Mouse (Mus musculus) embryonic facial prominence, embryonic 13.5 days (tissue): ENCODE data around the gene Tbl1x. TPM values are rescaled to one million over a fixed set of nuclear protein-coding genes. Genes with fewer than 3 reads are reported as not detected.

Experiments used
- ATAC-seq: fragments of 200-750 bp; cut with Nextera tagmentation; 2 replicates; pipeline ENCODE4 v1.8.0; 2017; ENCODE audit warnings: low read depth; ENCODE audit not compliant: insufficient number of reproducible peaks, insufficient read depth, low FRiP score, low TSS enrichment
- H3K27ac ChIP-seq: fragments of 300-500 bp; sonication (generic); 2 replicates; pipeline ENCODE4 v1.5.1; 2015; ENCODE audit warnings: moderate library complexity, mild to moderate bottlenecking, inconsistent platforms
- H3K27me3 ChIP-seq: fragments of 300-500 bp; sonication (generic); 2 replicates; pipeline ENCODE4 v1.6.1; 2015; ENCODE audit warnings: mild to moderate bottlenecking, inconsistent platforms
- H3K36me3 ChIP-seq: fragments of 300-500 bp; sonication (generic); 2 replicates; pipeline ENCODE4 v1.6.1; 2015; ENCODE audit warnings: mild to moderate bottlenecking, inconsistent platforms
- H3K4me1 ChIP-seq: fragments of 300-500 bp; sonication (generic); 2 replicates; pipeline ENCODE4 v1.6.1; 2015; ENCODE audit warnings: inconsistent platforms
- H3K4me2 ChIP-seq: fragments of 300-500 bp; sonication (generic); 2 replicates; pipeline ENCODE4 v1.6.1; 2015; ENCODE audit warnings: moderate library complexity, mild to moderate bottlenecking, inconsistent platforms
- H3K4me3 ChIP-seq: fragments of 300-500 bp; sonication (generic); 2 replicates; pipeline ENCODE4 v1.5.1; 2015; ENCODE audit warnings: mild to moderate bottlenecking, inconsistent platforms
- H3K9ac ChIP-seq: fragments of 300-500 bp; sonication (generic); 2 replicates; pipeline ENCODE4 v1.6.1; 2015; ENCODE audit warnings: mild to moderate bottlenecking, inconsistent platforms
- H3K9me3 ChIP-seq: fragments of 300-500 bp; sonication (generic); 2 replicates; pipeline ENCODE4 v1.6.1; 2016; ENCODE audit warnings: inconsistent platforms
- WGBS: fragments of 180-500 bp; shearing (Covaris S2); methylation state at CpG from one replicate; pipeline ENCODE4 v1.1.7; 2015; ENCODE audit warnings: mixed read lengths; 5-methylcytosine and 5-hydroxymethylcytosine counted together
- polyA plus RNA-seq: library from polyadenylated mRNA; unstranded; fragments of >200 nt; fragmentation: Nextera tagmentation; extraction: Ambion mirVana; gene quantifications from 2 replicates; pipeline ENCODE4 v1.2.1, GENCODE M21; 2015

Tbl1x gene
- 78.2 and 83.2 TPM in 2 replicates for polyA plus RNA-seq

- H3K27ac ChIP-seq: peak within 1 kb of the TSS; percentile 97
- H3K4me3 ChIP-seq: peak within 1 kb of the TSS; percentile 59
- H3K4me1 ChIP-seq: peaks cover 7% of the 10 kb centered on the region
- H3K4me2 ChIP-seq: peak within 1 kb of the TSS; percentile 62
- ATAC-seq: peak; percentile 80
- 24% methylated on average over 53 of the region's 76 CpGs for WGBS
- no peaks in the 10 kb centered on the region for H3K9me3 ChIP-seq
- peak within 1 kb of the TSS; percentile 84 for H3K9ac ChIP-seq
- H3K36me3 ChIP-seq: no peaks in the 10 kb centered on the region
- no peaks in the 10 kb centered on the region for H3K27me3 ChIP-seq
Observed at GRCm38 (mm10) chrX:77510371-77511300, at the start of gene Tbl1x. Gene Tbl1x (plus strand): TSS chrX:77511013.

- Histone ChIP-seq H3K27me3 (no peaks in the 10 kb centered on the region), H3K9me3 (no peaks in the 10 kb centered on the region), H3K4me1 (no peaks in the 10 kb centered on the region), H3K27ac (no peak overlapping the region), H3K4me3 (no peak overlapping the region), H3K4me2 (no peak overlapping the region), H3K9ac (no peak overlapping the region), H3K36me3 (no peaks in the 10 kb centered on the region)
- 60% methylated on average over 1 of the region's 1 CpGs for WGBS
- no peak for ATAC-seq
Observed at GRCm38 (mm10) chrX:77469216-77469615, 41.6 kb upstream of the Tbl1x start.

- Histone ChIP-seq H3K4me2 (no peak overlapping the region), H3K4me1 (no peaks in the 10 kb centered on the region)
- 79% methylated on average over 1 of the region's 1 CpGs for WGBS
Observed at GRCm38 (mm10) chrX:77472858-77473257, 38.0 kb upstream of the Tbl1x start.

GRCm38 (mm10) chrX:77473511-77473910 is 37.3 kb upstream of the Tbl1x start:
- H3K9ac ChIP-seq: no peak overlapping the region
- H3K9me3 ChIP-seq: no peaks in the 10 kb centered on the region
- ATAC-seq: no peak
- no peak overlapping the region for H3K4me2 ChIP-seq
- no peak overlapping the region for H3K4me3 ChIP-seq
- H3K36me3 ChIP-seq: no peaks in the 10 kb centered on the region
- no peak overlapping the region for H3K27ac ChIP-seq
- H3K27me3 ChIP-seq: no peaks in the 10 kb centered on the region
- H3K4me1 ChIP-seq: no peaks in the 10 kb centered on the region
- 72% methylated on average over 1 of the region's 1 CpGs for WGBS

More at GRCm38 (mm10) chrX:77472858-77473257, 38.0 kb upstream of the Tbl1x start:
- ATAC-seq: no peak
- no peaks in the 10 kb centered on the region for H3K36me3 ChIP-seq
- no peak overlapping the region for H3K9ac ChIP-seq
- no peak overlapping the region for H3K4me3 ChIP-seq
- H3K27ac ChIP-seq: no peak overlapping the region
- no peaks in the 10 kb centered on the region for H3K27me3 ChIP-seq
- no peaks in the 10 kb centered on the region for H3K9me3 ChIP-seq

- H3K4me1 ChIP-seq: no peaks in the 10 kb centered on the region
- no peak overlapping the region for H3K4me2 ChIP-seq
- WGBS: 18% methylated on average over 1 of the region's 1 CpGs
- no peak for ATAC-seq
- no peak overlapping the region for H3K27ac ChIP-seq
- no peak overlapping the region for H3K9ac ChIP-seq
- H3K9me3 ChIP-seq: no peaks in the 10 kb centered on the region
- H3K27me3 ChIP-seq: no peaks in the 10 kb centered on the region
- no peaks in the 10 kb centered on the region for H3K36me3 ChIP-seq
- H3K4me3 ChIP-seq: no peak overlapping the region
Observed at GRCm38 (mm10) chrX:77474551-77474950, 36.3 kb upstream of the Tbl1x start.

- no peaks in the 10 kb centered on the region for H3K4me1 ChIP-seq
- H3K27me3 ChIP-seq: no peaks in the 10 kb centered on the region
- ATAC-seq: no peak
- H3K36me3 ChIP-seq: no peaks in the 10 kb centered on the region
- H3K4me3 ChIP-seq: no peak overlapping the region
- H3K9ac ChIP-seq: no peak overlapping the region
- H3K27ac ChIP-seq: no peak overlapping the region
- WGBS: 73% methylated on average over 2 of the region's 2 CpGs
- no peaks in the 10 kb centered on the region for H3K9me3 ChIP-seq
- no peak overlapping the region for H3K4me2 ChIP-seq
Observed at GRCm38 (mm10) chrX:77477526-77477925, 33.3 kb upstream of the Tbl1x start.

GRCm38 (mm10) chrX:77487922-77488799 is 22.7 kb upstream of the Tbl1x start:
- Histone ChIP-seq H3K4me3 (no peak overlapping the region), H3K27me3 (no peaks in the 10 kb centered on the region), H3K36me3 (no peaks in the 10 kb centered on the region), H3K4me1 (no peaks in the 10 kb centered on the region), H3K4me2 (no peak overlapping the region), H3K9ac (no peak overlapping the region), H3K27ac (no peak overlapping the region), H3K9me3 (no peaks in the 10 kb centered on the region)
- 50% methylated on average over 7 of the region's 7 CpGs for WGBS
- no peak for ATAC-seq

- WGBS: 50% methylated on average over 1 of the region's 1 CpGs
- Histone ChIP-seq H3K4me1 (no peaks in the 10 kb centered on the region), H3K27me3 (no peaks in the 10 kb centered on the region), H3K9ac (no peak overlapping the region), H3K9me3 (no peaks in the 10 kb centered on the region), H3K4me2 (no peak overlapping the region), H3K36me3 (no peaks in the 10 kb centered on the region), H3K4me3 (no peak overlapping the region), H3K27ac (no peak overlapping the region)
- ATAC-seq: no peak
Observed at GRCm38 (mm10) chrX:77490127-77490526, 20.7 kb upstream of the Tbl1x start.

GRCm38 (mm10) chrX:77509149-77509548 is 1.7 kb upstream of the Tbl1x start:
- Histone ChIP-seq H3K4me2 (peak overlapping the region; percentile 62), H3K36me3 (no peaks in the 10 kb centered on the region), H3K4me3 (peak overlapping the region; percentile 59), H3K27ac (peak overlapping the region; percentile 97), H3K4me1 (peaks cover 7% of the 10 kb centered on the region), H3K27me3 (no peaks in the 10 kb centered on the region), H3K9ac (no peak overlapping the region), H3K9me3 (no peaks in the 10 kb centered on the region)
- peak; percentile 68; the same call in 1 of the 2 replicates for ATAC-seq
- 21% methylated on average over 13 of the region's 13 CpGs for WGBS

GRCm38 (mm10) chrX:77509776-77510175 is 1.0 kb upstream of the Tbl1x start:
- Histone ChIP-seq H3K36me3 (no peaks in the 10 kb centered on the region), H3K27ac (peak overlapping the region; percentile 97), H3K4me1 (peaks cover 7% of the 10 kb centered on the region), H3K4me2 (peak overlapping the region; percentile 62), H3K9me3 (no peaks in the 10 kb centered on the region), H3K4me3 (peak overlapping the region; percentile 59), H3K9ac (no peak overlapping the region), H3K27me3 (no peaks in the 10 kb centered on the region)
- WGBS: 18% methylated on average over 10 of the region's 10 CpGs
- ATAC-seq: 0 out of 2 replicates have a peak, but pooled peaks have one; percentile 0

- H3K27me3 ChIP-seq: no peaks in the 10 kb centered on the region
- peak; percentile 16; the same call in 1 of the 2 replicates for ATAC-seq
- WGBS: 16% methylated on average over 50 of the region's 55 CpGs
- peak overlapping the region; percentile 84 for H3K9ac ChIP-seq
- peaks cover 7% of the 10 kb centered on the region for H3K4me1 ChIP-seq
- H3K4me2 ChIP-seq: peak overlapping the region; percentile 62
- H3K36me3 ChIP-seq: no peaks in the 10 kb centered on the region
- H3K4me3 ChIP-seq: peak overlapping the region; percentile 59
- H3K9me3 ChIP-seq: no peaks in the 10 kb centered on the region
- H3K27ac ChIP-seq: peak overlapping the region; percentile 97
Observed at GRCm38 (mm10) chrX:77511301-77511993, 634 bp downstream of the Tbl1x start.
